Mouse (Mus musculus): Measurements from ENCODE around the gene Zcchc10.

DNA sequence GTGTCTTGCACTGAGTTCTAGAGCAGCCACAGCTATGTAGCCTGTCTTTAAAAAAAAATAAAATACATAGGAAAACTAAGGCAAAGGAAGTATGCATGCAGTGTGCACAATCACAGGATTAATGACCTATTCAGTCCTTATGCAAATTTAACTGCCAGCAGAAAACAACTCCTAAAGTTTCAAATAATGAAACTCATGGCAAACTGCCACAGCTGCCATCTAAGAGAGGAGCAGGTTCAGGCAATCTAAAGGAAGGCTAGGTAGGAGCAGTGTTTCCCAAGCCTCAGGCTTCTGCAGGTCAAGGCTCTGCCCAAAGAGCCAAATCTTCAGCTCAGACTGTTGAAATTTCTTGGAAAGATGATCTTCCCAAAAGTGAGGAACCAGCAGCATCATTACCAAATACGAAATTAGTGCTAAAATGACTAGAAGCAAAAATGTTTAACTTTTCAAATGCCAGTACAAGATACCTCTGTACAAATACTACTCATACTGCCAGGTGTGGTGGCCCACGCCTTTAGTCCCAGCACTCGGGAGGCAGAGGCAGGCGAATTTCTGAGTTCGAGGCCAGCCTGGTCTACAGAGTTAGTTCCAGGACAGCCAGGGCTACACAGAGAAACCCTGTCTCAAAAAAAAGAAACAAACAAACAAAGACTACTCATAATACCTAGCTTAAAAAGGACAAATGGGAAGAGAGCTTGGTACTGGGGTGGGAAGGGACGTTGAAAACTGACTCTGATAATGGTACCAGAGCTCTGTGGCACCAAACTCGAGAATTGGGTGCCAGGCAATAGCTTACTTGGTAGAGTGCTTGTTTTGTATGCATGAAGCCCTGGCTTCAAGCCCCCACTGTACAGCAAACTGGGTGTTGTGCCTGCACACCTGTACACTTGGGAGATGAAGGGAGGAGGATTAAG, 26.3 kb upstream of the Zcchc10 start:
- no peak for TF ChIP-seq ZC3H11A (IDR thresholded peaks at IDR 0.05; ENCODE audit: borderline replicate concordance, low read depth, low read length)
- no peak for TF ChIP-seq MAFK (IDR thresholded peaks at IDR 0.05; ENCODE audit: insufficient read depth, low read depth, low read length)
- no peak for TF ChIP-seq HCFC1 (IDR thresholded peaks at IDR 0.05; ENCODE audit: borderline replicate concordance, insufficient read depth, low read length)

Measured in ES-E14 (cell line).